Mouse (Mus musculus): ENCODE measurements at regions not wholly inside any gene's neighbourhood (a gene's known extent, or its start where the extent isn't known, plus 50 kb on each side); places are given as distances from the start of the nearest gene placed in this dataset.
A peak's percentile ranks its signal among the peaks of the same experiment; 100 is the strongest.

DNA sequence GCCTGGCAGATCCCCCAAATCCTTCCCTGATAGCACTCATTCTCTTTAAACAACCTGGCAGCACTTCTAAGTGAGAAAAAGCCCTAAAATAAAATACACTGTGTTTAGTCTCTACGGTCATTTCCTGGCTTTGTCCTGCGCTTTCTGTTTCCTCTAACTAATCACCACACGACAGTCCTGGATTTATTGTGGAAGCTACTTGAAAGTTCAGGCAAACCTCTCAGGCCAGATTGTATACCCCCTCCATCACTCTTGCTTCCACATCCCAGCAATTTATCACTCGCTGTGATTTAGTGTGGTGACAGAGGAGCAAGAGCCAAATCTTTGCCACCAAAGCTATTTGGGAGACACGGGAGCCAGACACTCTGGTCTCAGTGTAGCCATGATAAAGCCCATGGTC lies 221.0 kb upstream of the Slc24a2 start:
- Histone ChIP-seq H3K4me1 (peaks cover 16% of the 10 kb centered on the region; the same call in 1 of the 2 replicates), H3K4me3 (replicated peaks) (no peak overlapping the region), H3K9ac (no peak overlapping the region), H3K9me3 (replicated peaks) (no peaks in the 10 kb centered on the region), H3K27ac (0 out of 2 replicates have a peak overlapping the region, but pooled peaks have one; percentile 10), H3K36me3 (no peaks in the 10 kb centered on the region), H3K4me2 (0 out of 2 replicates have a peak overlapping the region, but pooled peaks have one; percentile 3), H3K27me3 (peaks cover 8% of the 10 kb centered on the region; the same call in 1 of the 2 replicates)
- 0 out of 2 replicates have a peak, but pooled peaks have one; percentile 33 for ATAC-seq (replicated peaks; ENCODE audit: low FRiP score)
- 12% methylated on average over 5 of the region's 5 CpGs for WGBS

DNA sequence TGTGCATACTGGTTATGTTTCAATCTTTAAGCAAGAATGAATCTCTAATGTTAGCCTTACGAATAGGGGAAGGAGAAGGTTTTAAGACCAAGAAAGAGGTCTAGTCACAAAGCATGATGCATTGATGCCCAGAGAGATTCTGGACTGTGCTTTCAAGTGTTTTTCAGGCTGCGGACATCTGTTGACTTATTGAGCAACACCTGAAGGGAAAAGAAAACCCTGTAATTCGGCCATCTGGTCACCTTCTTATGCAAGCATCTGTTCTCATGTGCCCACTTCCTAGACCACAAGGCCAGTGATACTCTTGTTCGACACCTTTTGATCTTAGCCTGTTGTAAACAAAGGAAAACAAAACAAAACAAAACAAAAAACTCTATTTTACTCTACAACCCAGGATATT lies 218.1 kb upstream of the Slc24a2 start:
- H3K4me2 ChIP-seq: no peak overlapping the region
- no peak for ATAC-seq (replicated peaks; ENCODE audit: low FRiP score)
- H3K4me1 ChIP-seq: peaks cover 16% of the 10 kb centered on the region; the same call in 1 of the 2 replicates
- H3K9me3 ChIP-seq (replicated peaks): no peaks in the 10 kb centered on the region
- H3K9ac ChIP-seq: no peak overlapping the region
- H3K27me3 ChIP-seq: 0 out of 2 replicates have a peak, but pooled peaks cover 2% of the 10 kb centered on the region
- H3K36me3 ChIP-seq: no peaks in the 10 kb centered on the region
- 63% methylated on average over 4 of the region's 4 CpGs for WGBS
- H3K4me3 ChIP-seq (replicated peaks): no peak overlapping the region
- no peak overlapping the region for H3K27ac ChIP-seq

DNA sequence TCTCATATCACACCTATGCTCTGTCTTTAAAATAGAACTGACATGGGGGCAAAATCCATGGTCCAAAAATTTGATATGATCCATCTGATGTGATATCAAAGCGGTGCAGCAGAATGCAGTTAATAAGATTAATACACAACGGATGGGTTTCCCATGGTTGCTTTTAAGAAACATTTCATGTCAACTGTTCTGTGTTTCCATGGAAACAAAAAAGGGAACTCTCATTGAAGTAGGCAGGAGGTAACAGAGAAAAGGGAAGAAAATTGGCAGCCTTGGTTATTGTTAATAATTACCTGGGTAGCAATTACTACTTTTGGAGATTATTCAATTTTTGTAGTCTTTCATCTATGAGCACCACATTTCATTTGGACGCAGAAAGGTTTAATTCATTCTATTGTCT lies 216.6 kb upstream of the Slc24a2 start:
- H3K36me3 ChIP-seq: no peaks in the 10 kb centered on the region
- WGBS: 76% methylated on average over 3 of the region's 3 CpGs
- H3K27ac ChIP-seq: no peak overlapping the region
- no peaks in the 10 kb centered on the region for H3K9me3 ChIP-seq (replicated peaks)
- no peak overlapping the region for H3K4me2 ChIP-seq
- no peak overlapping the region for H3K4me3 ChIP-seq (replicated peaks)
- peaks cover 16% of the 10 kb centered on the region; the same call in 1 of the 2 replicates for H3K4me1 ChIP-seq
- no peak overlapping the region for H3K9ac ChIP-seq
- H3K27me3 ChIP-seq: no peaks in the 10 kb centered on the region
- no peak for ATAC-seq (replicated peaks; ENCODE audit: low FRiP score)

DNA sequence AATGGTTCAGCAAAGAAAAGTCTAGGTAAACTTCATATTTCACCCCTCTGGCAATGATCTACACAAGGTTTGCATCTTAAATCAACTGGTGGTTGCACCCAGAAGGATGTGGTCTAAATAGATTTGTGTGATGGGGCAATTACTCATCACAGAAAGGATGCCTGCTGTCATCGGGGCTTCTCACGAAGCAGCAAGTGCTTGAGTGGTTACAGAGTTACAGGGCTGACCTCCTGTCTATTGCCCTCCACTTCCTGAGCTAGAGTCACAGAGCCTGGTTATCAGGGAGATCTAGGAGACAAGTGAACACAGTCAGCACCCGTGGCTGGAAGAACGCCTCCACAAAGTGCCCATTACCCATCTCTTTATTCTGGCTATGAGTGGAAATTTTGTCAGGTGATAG lies 203.9 kb upstream of the Slc24a2 start:
- Histone ChIP-seq H3K4me3 (replicated peaks) (no peak overlapping the region), H3K36me3 (no peaks in the 10 kb centered on the region), H3K27ac (no peak overlapping the region), H3K4me2 (no peak overlapping the region), H3K27me3 (no peaks in the 10 kb centered on the region), H3K4me1 (no peaks in the 10 kb centered on the region), H3K9me3 (replicated peaks) (no peaks in the 10 kb centered on the region), H3K9ac (no peak overlapping the region)
- no peak for ATAC-seq (replicated peaks; ENCODE audit: low FRiP score)
- WGBS: 28% methylated on average over 4 of the region's 4 CpGs

DNA sequence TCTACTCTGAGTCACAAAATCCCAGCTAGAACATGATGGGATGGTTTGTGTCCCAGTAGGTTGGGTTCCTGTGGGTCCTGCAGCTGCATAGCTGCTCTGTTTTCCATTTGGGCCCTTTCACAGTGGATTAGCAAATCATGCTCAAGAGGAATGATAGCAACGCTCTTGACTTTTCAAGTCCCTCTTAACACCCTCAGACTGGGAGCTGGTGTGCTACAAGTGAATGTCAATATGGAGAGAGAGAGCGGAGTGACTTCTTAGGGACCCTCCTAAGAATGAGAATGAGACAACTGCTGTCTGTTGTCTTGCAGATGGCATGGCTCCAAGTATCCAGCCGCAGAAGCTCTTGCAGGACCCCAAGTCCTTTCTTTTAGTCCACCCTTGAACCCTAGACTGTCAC lies 198.1 kb upstream of the Slc24a2 start:
- Histone ChIP-seq H3K27me3 (no peaks in the 10 kb centered on the region), H3K4me1 (no peaks in the 10 kb centered on the region), H3K9ac (no peak overlapping the region), H3K9me3 (replicated peaks) (no peaks in the 10 kb centered on the region), H3K4me3 (replicated peaks) (no peak overlapping the region), H3K36me3 (no peaks in the 10 kb centered on the region), H3K27ac (no peak overlapping the region), H3K4me2 (no peak overlapping the region)
- WGBS: 84% methylated on average over 3 of the region's 3 CpGs
- no peak for ATAC-seq (replicated peaks; ENCODE audit: low FRiP score)

DNA sequence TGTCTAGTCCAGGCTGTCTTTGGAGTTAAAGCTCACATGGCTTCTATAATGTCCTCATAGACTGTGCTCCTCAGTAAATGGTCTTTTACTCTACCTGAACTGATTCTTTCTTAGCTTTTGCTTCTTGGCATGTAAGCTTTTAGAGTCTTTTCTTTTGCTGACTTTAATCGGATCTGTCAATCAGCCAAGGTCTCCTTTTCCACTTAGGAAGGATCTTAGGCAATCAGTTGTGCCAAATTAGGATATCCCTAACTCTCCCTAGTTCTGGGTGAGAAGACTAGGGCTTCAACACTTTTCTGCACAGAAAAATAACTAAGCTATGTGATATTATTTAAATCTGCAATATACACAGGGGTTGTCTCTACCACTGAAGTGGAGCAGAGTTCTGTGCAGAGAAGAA lies 193.8 kb upstream of the Slc24a2 start:
- no peaks in the 10 kb centered on the region for H3K27me3 ChIP-seq
- 90% methylated on average over 1 of the region's 1 CpGs for WGBS
- H3K4me2 ChIP-seq: no peak overlapping the region
- no peak overlapping the region for H3K4me3 ChIP-seq (replicated peaks)
- no peak for ATAC-seq (replicated peaks; ENCODE audit: low FRiP score)
- H3K9ac ChIP-seq: no peak overlapping the region
- no peaks in the 10 kb centered on the region for H3K36me3 ChIP-seq
- peaks cover 7% of the 10 kb centered on the region; the same call in 1 of the 2 replicates for H3K4me1 ChIP-seq
- no peak overlapping the region for H3K27ac ChIP-seq
- no peaks in the 10 kb centered on the region for H3K9me3 ChIP-seq (replicated peaks)

DNA sequence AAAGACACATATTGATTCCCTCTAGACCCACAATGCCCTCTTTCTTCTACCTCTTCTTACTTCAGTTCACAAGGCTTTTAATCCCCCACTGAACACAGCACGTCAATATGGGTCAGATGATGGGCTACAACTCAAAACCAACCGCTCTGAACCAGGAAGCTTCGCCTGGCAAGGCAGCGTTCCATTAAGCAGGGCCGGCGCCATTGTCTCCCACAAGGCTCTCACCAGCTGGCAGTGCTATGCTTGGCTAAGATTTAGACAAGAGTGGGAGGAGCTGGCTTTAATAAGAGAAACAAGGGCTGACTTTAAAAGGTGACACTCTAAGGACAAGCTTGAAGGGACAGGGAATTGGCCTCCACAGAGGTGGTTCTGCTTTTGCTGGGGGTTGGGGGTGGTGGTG lies 192.3 kb upstream of the Slc24a2 start:
- Histone ChIP-seq H3K4me2 (no peak overlapping the region), H3K27me3 (no peaks in the 10 kb centered on the region), H3K4me3 (replicated peaks) (no peak overlapping the region), H3K27ac (no peak overlapping the region), H3K4me1 (peaks cover 7% of the 10 kb centered on the region; the same call in 1 of the 2 replicates), H3K9ac (no peak overlapping the region), H3K36me3 (no peaks in the 10 kb centered on the region), H3K9me3 (replicated peaks) (no peaks in the 10 kb centered on the region)
- 55% methylated on average over 6 of the region's 6 CpGs for WGBS
- peak; percentile 87 for ATAC-seq (replicated peaks; ENCODE audit: low FRiP score)

DNA sequence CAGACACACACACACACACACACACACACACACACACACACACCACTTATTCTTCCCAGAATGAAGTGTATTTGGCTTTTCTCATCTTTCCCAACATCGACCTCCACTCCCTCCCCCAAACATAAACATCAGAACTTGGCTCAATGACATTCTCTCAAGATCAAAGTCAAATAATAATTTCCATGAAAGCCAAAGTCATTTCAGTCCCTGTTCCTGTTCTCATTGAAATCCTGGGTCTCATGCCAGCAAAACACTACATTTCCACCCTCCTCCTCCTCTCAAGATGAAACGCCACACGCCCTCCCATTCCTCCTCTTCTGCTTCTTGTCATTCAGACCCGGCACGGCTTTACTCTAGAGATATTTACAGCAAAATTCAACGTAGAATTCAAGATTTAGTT lies 173.1 kb upstream of the Slc24a2 start:
- no peaks in the 10 kb centered on the region for H3K9me3 ChIP-seq (replicated peaks)
- H3K4me2 ChIP-seq: no peak overlapping the region
- H3K9ac ChIP-seq: no peak overlapping the region
- 38% methylated on average over 6 of the region's 6 CpGs for WGBS
- no peak for ATAC-seq (replicated peaks; ENCODE audit: low FRiP score)
- no peaks in the 10 kb centered on the region for H3K36me3 ChIP-seq
- H3K27ac ChIP-seq: no peak overlapping the region
- no peaks in the 10 kb centered on the region for H3K27me3 ChIP-seq
- H3K4me1 ChIP-seq: peaks cover 9% of the 10 kb centered on the region
- H3K4me3 ChIP-seq (replicated peaks): no peak overlapping the region

DNA sequence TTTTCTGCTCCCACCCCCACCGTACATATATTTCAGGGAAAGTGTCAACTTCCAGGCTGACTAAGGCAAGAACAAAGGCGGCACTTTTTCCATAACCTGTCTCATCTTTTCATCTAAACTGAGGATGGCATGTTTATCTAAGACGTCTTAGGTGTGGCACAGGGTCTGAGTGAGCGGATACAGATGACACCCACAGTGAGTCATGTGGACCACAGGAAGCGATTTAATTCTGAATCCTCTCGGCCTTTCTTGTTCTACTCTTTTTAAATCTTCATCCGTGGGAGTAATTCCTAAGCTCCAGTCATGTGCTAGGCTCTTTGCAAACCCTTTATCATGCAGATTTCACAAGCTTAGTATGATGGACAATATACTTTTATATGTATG lies 171.9 kb upstream of the Slc24a2 start:
- Histone ChIP-seq H3K4me3 (replicated peaks) (no peak overlapping the region), H3K4me2 (peak overlapping the region; percentile 49; the same call in 1 of the 2 replicates), H3K9me3 (replicated peaks) (no peaks in the 10 kb centered on the region), H3K27me3 (no peaks in the 10 kb centered on the region; the same call in 1 of the 2 replicates), H3K27ac (0 out of 2 replicates have a peak overlapping the region, but pooled peaks have one; percentile 71), H3K9ac (no peak overlapping the region), H3K36me3 (no peaks in the 10 kb centered on the region), H3K4me1 (peaks cover 9% of the 10 kb centered on the region)
- WGBS: 59% methylated on average over 7 of the region's 7 CpGs
- no peak for ATAC-seq (replicated peaks; ENCODE audit: low FRiP score)

DNA sequence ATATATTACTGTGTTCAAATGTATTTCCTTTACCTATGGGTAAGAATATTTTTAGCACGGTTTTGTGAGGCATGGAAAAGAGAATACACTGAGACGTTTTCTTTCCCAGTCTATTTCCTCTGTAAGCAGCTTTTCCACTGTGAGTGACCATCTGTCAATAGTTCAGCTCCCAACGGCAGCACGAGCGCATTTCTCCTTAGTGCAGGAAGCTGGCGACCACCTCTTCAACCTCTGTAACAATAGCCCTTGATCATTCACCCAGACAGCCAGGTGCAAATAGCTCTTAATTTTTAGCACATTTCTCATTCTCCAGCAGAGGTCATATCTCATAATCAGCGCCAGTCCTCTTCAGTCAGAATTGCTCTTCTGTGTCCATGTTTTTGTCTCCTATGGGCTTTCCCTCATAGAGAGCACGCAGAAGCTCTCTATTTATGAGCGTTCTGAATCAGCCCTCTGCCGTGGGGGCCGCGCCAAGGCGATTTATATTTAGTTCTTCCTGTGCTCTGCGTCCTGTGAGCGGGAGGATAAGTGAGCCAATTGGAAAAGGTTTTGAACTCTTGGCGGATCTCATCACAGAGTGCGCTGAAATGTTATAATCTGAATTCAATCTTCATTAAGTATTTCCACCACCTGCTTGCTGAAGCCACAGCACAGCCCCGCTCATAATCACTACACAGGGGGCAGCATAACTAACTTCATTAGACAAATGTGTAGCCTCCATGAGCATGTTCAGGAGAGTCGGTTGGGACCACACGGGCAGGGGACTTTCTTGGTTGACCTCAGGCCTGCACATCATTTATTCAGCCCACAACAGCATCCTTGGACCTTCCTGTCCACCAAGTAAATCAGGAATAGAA lies 171.3 kb upstream of the Slc24a2 start:
- Histone ChIP-seq H3K36me3 (no peaks in the 10 kb centered on the region), H3K4me3 (replicated peaks) (peak overlapping the region; percentile 11; the same call in 1 of the 2 replicates), H3K27me3 (no peaks in the 10 kb centered on the region; the same call in 1 of the 2 replicates), H3K9ac (no peak overlapping the region), H3K9me3 (replicated peaks) (no peaks in the 10 kb centered on the region), H3K4me1 (peaks cover 9% of the 10 kb centered on the region), H3K4me2 (peak overlapping the region; percentile 49), H3K27ac (peak overlapping the region; percentile 71)
- 0 out of 2 replicates have a peak, but pooled peaks have one; percentile 52 for ATAC-seq (replicated peaks; ENCODE audit: low FRiP score)
- 18% methylated on average over 20 of the region's 20 CpGs for WGBS

DNA sequence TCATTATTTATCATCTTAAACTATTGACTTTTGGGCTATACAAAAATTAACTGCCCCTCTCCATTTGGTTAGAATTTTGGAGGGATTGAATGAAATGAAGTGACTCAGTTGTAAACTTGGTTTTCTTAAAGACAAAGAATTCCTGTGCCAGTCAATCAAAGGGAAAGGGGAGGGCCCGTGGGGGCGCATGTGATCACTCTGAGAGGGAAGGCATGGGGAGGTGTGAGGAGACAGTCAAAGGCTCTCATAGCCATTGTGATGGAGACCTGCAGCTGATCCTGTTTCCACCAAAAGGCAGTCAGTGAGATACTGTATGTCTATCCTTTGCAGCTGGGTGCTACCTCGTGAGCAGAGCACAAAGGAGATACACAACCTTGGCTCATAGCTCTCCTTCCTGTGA lies 156.6 kb upstream of the Slc24a2 start:
- Histone ChIP-seq H3K36me3 (no peaks in the 10 kb centered on the region), H3K9me3 (replicated peaks) (no peaks in the 10 kb centered on the region), H3K27me3 (peaks cover 25% of the 10 kb centered on the region), H3K4me2 (no peak overlapping the region), H3K9ac (no peak overlapping the region), H3K27ac (no peak overlapping the region), H3K4me3 (replicated peaks) (no peak overlapping the region), H3K4me1 (peaks cover 13% of the 10 kb centered on the region)
- WGBS: 94% methylated on average over 3 of the region's 3 CpGs
- ATAC-seq (replicated peaks; ENCODE audit: low FRiP score): no peak

DNA sequence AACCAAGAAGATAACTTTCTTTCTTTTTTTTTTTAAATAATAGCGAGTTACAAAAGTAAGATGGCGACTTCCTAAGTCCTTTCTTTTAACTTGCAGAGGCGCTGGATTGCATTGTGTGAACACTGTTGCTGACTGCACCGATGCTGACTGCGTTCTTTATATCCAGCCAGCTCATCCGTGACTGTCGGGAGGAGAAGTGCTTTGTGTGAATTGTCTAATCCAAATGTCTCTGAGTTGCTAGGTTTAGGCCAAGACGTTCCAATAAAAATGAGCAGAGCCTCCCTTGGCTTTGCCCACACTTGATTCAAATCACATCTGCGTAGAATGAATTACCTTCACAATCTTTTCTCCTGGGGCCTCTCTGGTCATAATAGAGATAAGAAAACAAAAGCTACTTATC lies 156.0 kb upstream of the Slc24a2 start:
- Histone ChIP-seq H3K27me3 (peaks cover 25% of the 10 kb centered on the region), H3K9me3 (replicated peaks) (no peaks in the 10 kb centered on the region), H3K9ac (no peak overlapping the region), H3K4me3 (replicated peaks) (no peak overlapping the region), H3K4me1 (peaks cover 13% of the 10 kb centered on the region), H3K36me3 (no peaks in the 10 kb centered on the region), H3K27ac (no peak overlapping the region), H3K4me2 (no peak overlapping the region)
- no peak for ATAC-seq (replicated peaks; ENCODE audit: low FRiP score)
- WGBS: 80% methylated on average over 9 of the region's 9 CpGs

Measured in kidney, embryonic 15.5 days (tissue).